Mouse (Mus musculus): ENCODE data around the gene Fgfr1op. TPM values are rescaled to one million over a fixed set of nuclear protein-coding genes. Genes with fewer than 3 reads are reported as not detected.

Fgfr1op gene
- polyA plus RNA-seq (2012; rRNA removed) = 4.3 and 4.6 TPM in 2 replicates

GRCm38 (mm10) chr17:8164701-8165607 lies at the start of gene Fgfr1op:
Gene Fgfr1op, plus strand, starts transcription at chr17:8165501.

GRCm38 (mm10) chr17:8147439-8148316 lies 17.6 kb upstream of the Fgfr1op start, which contains the start of the genes Gm49673 and Rnaset2a:
Gene Gm49673, minus strand, starts transcription at chr17:8147788.
Gene Rnaset2a, minus strand, starts transcription at chr17:8148097.

GRCm38 (mm10) chr17:8235743-8236142 lies 70.4 kb downstream of the Fgfr1op start, which contains the start of gene Ccr6:
Gene Ccr6, plus strand, starts transcription at chr17:8236043.

Other genes with a start within 250 kb of the Fgfr1op start
- gene Tagap, start 239.5 kb upstream of the Fgfr1op start, polyA plus RNA-seq (2012; rRNA removed) = 2.1 and 2.6 TPM in 2 replicates
- gene Rsph3a, start 219.9 kb upstream of the Fgfr1op start, polyA plus RNA-seq (2012; rRNA removed) = 11.9 and 14.1 TPM in 2 replicates
- gene Gm49673, start 17.7 kb upstream of the Fgfr1op start, polyA plus RNA-seq (2012; rRNA removed) = 0.08 and 0.14 TPM in 2 replicates
- gene Rnaset2a, start 17.4 kb upstream of the Fgfr1op start, polyA plus RNA-seq (2012; rRNA removed) = 23.4 and 26.2 TPM in 2 replicates
- gene Ccr6, start 70.5 kb downstream of the Fgfr1op start, polyA plus RNA-seq (2012; rRNA removed) = 0.05 and 0.06 TPM in 2 replicates
- 398 and 535 TPM in 2 replicates for gene Mpc1, start 117.4 kb downstream of the Fgfr1op start, polyA plus RNA-seq (2012; rRNA removed)
- gene Sft2d1, start 145.6 kb downstream of the Fgfr1op start, polyA plus RNA-seq (2012; rRNA removed) = 63.7 and 64.1 TPM in 2 replicates
- gene Prr18, start 172.0 kb downstream of the Fgfr1op start, polyA plus RNA-seq (2012; rRNA removed) = 0.06 and 0.07 TPM in 2 replicates
- gene T2, start 190.5 kb downstream of the Fgfr1op start, polyA plus RNA-seq (2012; rRNA removed) = 0.02 TPM in 1 of 2 replicates, not detected in the other